Mouse (Mus musculus): ENCODE data around the gene Nlrc5. TPM values are rescaled to one million over a fixed set of nuclear protein-coding genes. Genes with fewer than 3 reads are reported as not detected.

Gene Nlrc5
- total RNA-seq, 4 experiments from 2014 or later, result 5.3 to 15.3 (median 9.0) TPM

- DNase-seq, result no peak
These were observed 37.1 kb downstream of the Nlrc5 start for GRCm38 (mm10) chr8:94471281-94471680.

DNA sequence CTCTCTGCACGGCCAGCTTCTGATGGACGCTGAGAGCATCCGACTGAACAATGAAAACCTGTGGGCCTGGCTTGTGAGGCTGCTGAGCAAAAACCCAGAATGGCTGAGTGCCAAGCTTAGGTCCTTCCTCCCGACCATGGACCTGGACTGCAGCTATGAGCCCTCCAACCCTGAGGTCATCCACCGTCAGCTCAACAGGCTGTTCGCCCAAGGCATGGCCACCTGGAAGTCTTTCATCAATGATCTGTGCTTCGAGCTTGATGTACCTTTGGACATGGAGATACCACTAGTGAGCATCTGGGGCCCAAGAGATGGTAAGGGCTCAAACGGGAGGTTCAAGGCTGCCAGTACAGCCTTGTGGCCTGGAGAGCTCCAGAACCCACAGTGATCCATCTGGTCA is 38.6 kb downstream of the Nlrc5 start:
- no peak for DNase-seq

- DNase-seq, result no peak
These were observed 39.3 kb downstream of the Nlrc5 start for GRCm38 (mm10) chr8:94473431-94473830.

- DNase-seq, result no peak
These were observed 41.6 kb downstream of the Nlrc5 start for GRCm38 (mm10) chr8:94475786-94476185.

DNA sequence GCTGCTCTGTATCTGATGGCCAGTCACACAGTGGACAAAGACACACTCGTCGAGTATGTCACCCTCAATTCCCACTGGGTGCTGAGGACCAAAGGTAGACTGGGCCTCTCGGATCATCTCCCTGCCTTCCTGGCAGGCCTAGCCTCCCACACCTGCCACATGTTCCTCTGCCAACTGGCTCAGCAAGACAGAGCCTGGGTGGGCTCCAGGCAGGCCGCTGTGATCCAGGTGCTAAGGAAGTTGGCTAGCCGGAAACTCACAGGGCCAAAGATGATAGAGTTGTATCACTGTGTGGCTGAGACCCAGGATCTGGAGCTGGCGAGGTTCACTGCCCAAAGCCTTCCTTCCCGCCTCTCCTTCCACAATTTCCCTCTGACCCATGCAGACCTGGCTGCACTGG is 42.7 kb downstream of the Nlrc5 start:
- DNase-seq, result no peak

DNA sequence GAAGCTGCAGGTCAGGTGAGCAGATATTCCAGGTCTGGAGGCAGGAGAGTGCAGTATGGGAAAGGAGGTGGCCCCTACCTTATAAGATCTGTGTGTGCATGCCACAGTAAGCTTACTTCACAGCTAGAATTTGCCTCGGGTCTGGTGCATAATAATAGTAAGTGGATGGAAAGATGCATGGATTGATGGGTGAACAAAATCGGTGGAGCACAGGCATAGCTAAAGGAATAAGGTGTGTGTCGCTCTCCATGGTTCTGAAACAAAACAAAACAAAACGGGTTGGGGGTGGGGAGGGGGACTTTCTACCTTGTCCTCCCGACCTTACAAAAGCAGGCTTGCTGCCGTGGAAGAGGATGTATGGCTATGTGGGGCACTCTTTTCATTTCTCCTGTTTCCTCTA is 47.9 kb downstream of the Nlrc5 start:
- DNase-seq, result no peak

DNA sequence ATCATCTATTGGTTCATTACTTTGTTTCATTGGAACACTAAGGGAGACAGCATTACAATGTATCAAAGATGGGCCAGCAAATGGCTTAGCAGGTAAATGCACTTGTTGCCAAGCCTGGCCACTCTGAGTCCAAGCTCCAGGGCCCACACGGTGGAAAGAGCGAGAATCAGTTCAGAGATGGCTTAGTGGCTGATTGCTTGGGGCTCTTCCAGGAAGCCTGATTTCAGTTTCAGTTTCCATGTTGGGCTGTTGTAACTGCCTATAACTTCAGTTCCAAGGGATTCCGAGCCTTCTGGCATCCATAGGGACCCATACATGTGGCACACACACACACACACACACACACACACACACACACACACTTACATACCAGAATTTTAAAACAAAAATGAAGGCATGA is 51.1 kb downstream of the Nlrc5 start:
- DNase-seq, result no peak

- DNase-seq, result no peak
These were observed 51.7 kb downstream of the Nlrc5 start for GRCm38 (mm10) chr8:94485882-94486281.

DNA sequence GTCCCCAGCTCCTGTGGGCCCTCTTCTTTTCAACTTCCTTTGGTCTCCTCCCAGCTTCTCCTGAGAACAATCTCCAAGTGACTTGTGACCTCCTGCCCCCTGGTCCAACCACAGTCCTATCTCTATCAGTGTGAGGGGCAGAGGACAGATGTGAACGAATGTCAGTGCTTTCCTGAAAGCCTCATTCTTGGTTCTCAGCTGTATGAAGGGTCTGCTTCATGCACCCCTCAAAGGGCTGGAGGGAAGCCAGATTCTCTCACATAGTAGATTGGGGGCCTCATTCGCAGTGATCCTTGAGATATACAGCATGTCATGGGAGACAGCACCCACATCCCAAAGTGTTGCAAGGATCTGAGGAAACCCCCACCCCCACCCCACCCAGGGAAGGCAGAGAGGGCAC is 53.9 kb downstream of the Nlrc5 start:
- DNase-seq, result no peak

- DNase-seq, result no peak
These were observed 55.8 kb downstream of the Nlrc5 start for GRCm38 (mm10) chr8:94489809-94490483.

- DNase-seq, result peak; percentile 51
These were observed 58.0 kb downstream of the Nlrc5 start for GRCm38 (mm10) chr8:94492021-94492681.

GRCm38 (mm10) chr8:94493240-94493639 is 59.1 kb downstream of the Nlrc5 start:
- no peak for DNase-seq

GRCm38 (mm10) chr8:94515430-94516208 is 81.5 kb downstream of the Nlrc5 start:
- no peak for DNase-seq

DNA sequence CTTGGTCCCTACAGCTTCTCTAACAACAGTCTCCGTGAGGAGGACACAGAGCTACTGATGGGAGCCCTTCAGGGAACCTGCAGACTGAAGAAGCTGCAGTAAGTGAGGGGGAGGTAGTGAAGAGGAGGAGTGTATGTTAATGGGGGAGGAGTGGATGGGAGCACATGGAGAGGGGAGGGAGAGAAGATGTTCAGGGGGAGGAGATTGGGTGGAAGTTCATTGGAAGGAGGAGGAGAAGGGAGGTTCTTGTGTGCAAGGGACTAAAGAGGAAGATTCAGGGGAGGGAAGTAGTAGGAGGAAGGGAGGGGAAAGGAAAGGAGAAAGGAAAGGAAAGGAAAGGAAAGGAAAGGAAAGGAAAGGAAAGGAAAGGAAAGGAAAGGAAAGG is 82.0 kb downstream of the Nlrc5 start:
- no peak for DNase-seq

DNA sequence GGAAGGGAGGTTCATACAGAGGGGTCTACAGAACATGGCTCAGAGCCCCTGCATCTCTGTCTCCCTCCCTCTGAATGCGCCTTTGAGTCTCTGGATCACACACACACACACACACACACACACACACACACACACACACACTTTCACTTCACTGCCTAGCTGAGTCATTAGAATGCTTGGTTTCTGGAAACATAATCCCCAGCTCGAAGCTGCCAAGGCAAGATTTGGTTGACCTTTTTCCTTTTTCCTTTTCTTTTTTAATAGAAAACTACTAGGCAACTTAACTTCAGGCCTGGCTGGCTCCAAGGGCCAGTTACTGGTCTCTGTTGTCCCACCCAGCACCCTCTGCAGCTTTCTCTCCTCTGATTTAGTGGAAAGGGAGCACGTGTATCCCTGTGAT is 82.6 kb downstream of the Nlrc5 start:
- no peak for DNase-seq

DNA sequence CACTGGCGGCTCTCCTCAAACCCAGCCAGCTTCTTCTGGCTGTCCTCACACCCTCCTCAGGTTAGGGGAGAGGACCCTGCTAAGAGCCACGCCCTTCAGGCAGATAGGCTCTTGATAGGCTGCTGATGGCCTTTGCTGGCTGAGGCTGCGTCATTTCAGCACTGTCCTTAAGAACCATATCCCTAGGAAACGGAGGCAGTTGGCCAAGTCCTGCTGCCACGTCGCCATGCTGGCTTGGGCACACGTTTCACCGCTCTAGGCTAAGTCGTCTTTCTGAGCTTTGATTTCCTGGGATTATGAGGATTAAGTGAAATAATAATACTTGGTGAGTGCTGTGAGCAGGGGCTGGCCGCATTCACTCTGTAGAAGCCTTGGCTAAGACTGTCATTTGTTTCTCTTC is 84.2 kb downstream of the Nlrc5 start:
- DNase-seq, result no peak

DNA sequence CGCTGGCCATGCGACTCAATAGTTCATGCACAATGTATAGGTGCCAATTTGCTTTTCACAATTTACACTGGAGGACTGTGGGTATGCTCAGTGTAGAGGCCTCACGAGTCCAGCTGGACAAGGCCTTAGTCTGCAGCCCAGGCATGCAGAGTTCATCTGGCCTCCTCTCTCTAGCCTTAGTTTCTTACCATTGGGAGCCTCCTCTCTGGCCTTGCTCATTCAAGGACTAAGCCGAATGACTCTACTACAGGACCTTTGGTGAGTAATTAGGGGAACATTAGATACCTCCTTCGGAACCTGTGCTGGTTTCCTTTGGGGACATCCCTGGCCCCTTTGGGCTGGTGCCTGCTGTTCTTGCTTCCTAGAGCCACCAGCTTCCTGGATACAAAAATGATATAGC is 84.9 kb downstream of the Nlrc5 start:
- DNase-seq, result no peak

DNA sequence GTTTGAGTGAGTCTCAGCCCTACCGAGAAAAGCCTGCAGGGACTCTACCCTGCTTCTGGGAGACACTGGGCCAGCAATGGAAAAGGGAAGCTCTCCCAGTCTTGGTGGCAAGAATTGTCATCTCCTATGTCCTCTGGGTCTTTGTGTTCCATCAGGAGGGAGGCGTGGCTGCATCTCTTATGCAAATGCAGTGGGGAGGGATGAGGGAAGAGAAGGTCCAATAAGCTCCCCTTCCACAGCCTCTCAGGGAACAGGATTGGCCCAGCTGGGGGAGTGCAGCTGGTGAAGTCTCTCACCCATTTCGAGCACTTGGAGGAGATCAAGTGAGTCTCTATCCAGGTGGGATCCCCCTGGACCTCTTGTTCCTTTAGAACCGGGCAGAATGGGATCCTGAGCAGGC is 87.3 kb downstream of the Nlrc5 start:
- DNase-seq, result no peak

DNA sequence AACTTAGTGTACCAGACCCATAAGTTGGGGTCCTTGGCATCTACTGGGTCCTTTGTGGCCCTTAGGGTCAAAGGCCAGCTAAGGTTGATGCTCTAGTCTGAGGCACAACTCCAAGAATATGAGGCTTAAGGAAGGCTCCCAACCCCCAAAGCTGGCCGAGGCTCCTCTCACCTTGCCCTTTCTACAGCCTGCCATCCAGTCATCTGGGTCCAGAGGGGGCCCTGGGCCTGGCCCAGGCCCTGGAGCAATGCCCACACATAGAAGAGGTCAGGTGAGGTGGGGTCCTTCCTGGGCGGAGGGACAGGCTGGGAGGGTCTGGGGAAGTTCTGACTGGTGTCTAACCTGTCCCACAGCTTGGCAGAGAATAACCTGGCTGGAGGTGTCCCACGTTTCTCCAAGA is 88.3 kb downstream of the Nlrc5 start:
- DNase-seq, result no peak

- no peak for DNase-seq
These were observed 90.4 kb downstream of the Nlrc5 start for GRCm38 (mm10) chr8:94524554-94524953.

- no peak for DNase-seq
These were observed 93.0 kb downstream of the Nlrc5 start for GRCm38 (mm10) chr8:94527178-94527577.

- DNase-seq, result peak; percentile 52
These were observed 94.1 kb downstream of the Nlrc5 start for GRCm38 (mm10) chr8:94528245-94528644.

GRCm38 (mm10) chr8:94529875-94530274 is 95.7 kb downstream of the Nlrc5 start:
- no peak for DNase-seq

- DNase-seq, result no peak
These were observed 96.5 kb downstream of the Nlrc5 start for GRCm38 (mm10) chr8:94530643-94531042.

Measured in adrenal gland, adult 8-10 months (tissue).